Mouse (Mus musculus): Measurements from ENCODE around the gene Thy1. TPM values are rescaled to one million over a fixed set of nuclear protein-coding genes. Genes with fewer than 3 reads are reported as not detected.

The Thy1 gene
- polyA plus RNA-seq, 1 experiment from 2014 or later = 0.38 TPM

DNA sequence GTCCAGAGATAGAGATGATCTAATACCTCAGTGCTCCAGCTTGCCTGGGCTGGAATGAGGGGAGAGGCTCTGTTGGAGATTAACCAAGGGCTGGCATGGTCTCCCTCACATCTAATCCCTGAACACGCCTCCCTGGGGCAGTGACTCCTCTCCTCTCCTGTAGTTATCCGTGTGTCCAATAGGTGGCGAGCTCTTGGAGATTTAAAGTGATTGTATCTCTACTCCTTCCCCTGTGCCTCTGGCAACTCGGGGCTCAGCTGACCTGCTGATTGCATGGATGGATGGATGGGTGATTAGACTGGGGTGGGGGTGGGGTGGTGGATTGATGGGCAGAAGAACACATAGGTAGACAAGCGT is 33.6 kb downstream of the Thy1 start:
- Histone ChIP-seq H3K27me3 (ENCODE audit: control insufficient read depth, insufficient read depth, low read depth, low read length) (no peaks in the 10 kb centered on the region), H3K9me3 (replicated peaks; ENCODE audit: control insufficient read depth, low read length) (no peaks in the 10 kb centered on the region), H3K27ac (ENCODE audit: low read length) (no peak overlapping the region), H3K4me1 (ENCODE audit: control insufficient read depth, low read depth, low read length) (no peaks in the 10 kb centered on the region; the same call in 1 of the 2 replicates), H3K9ac (ENCODE audit: low read depth, low read length) (no peak overlapping the region), H3K4me2 (ENCODE audit: low read depth, low read length) (no peak overlapping the region), H3K4me3 (ENCODE audit: low read depth, low read length) (no peak overlapping the region), H3K36me3 (ENCODE audit: control insufficient read depth, insufficient read depth) (no peaks in the 10 kb centered on the region)
- ATAC-seq (ENCODE audit: low read depth) = no peak
- WGBS (ENCODE audit: insufficient replicate concordance) = 15% methylated on average over 5 of the region's 5 CpGs

- Histone ChIP-seq H3K4me1 (ENCODE audit: control insufficient read depth, low read depth, low read length) (no peaks in the 10 kb centered on the region; the same call in 1 of the 2 replicates), H3K36me3 (ENCODE audit: control insufficient read depth, insufficient read depth) (no peaks in the 10 kb centered on the region), H3K9ac (ENCODE audit: low read depth, low read length) (no peak overlapping the region), H3K4me3 (ENCODE audit: low read depth, low read length) (no peak overlapping the region), H3K4me2 (ENCODE audit: low read depth, low read length) (no peak overlapping the region), H3K27me3 (ENCODE audit: control insufficient read depth, insufficient read depth, low read depth, low read length) (no peaks in the 10 kb centered on the region), H3K9me3 (replicated peaks; ENCODE audit: control insufficient read depth, low read length) (no peaks in the 10 kb centered on the region), H3K27ac (ENCODE audit: low read length) (no peak overlapping the region)
- 66% methylated on average over 11 of the region's 11 CpGs for WGBS (ENCODE audit: insufficient replicate concordance)
- no peak for ATAC-seq (ENCODE audit: low read depth)
Observed at GRCm38 (mm10) chr9:44077266-44077910, 34.2 kb downstream of the Thy1 start.

GRCm38 (mm10) chr9:44078136-44078797 is 35.1 kb downstream of the Thy1 start:
- Histone ChIP-seq H3K27ac (ENCODE audit: low read length) (no peak overlapping the region), H3K9me3 (replicated peaks; ENCODE audit: control insufficient read depth, low read length) (no peaks in the 10 kb centered on the region), H3K27me3 (ENCODE audit: control insufficient read depth, insufficient read depth, low read depth, low read length) (peaks cover 3% of the 10 kb centered on the region), H3K9ac (ENCODE audit: low read depth, low read length) (no peak overlapping the region), H3K4me1 (ENCODE audit: control insufficient read depth, low read depth, low read length) (no peaks in the 10 kb centered on the region; the same call in 1 of the 2 replicates), H3K4me2 (ENCODE audit: low read depth, low read length) (no peak overlapping the region), H3K4me3 (ENCODE audit: low read depth, low read length) (no peak overlapping the region), H3K36me3 (ENCODE audit: control insufficient read depth, insufficient read depth) (no peaks in the 10 kb centered on the region)
- ATAC-seq (ENCODE audit: low read depth) = no peak
- 58% methylated on average over 10 of the region's 10 CpGs for WGBS (ENCODE audit: insufficient replicate concordance)

- Histone ChIP-seq H3K9me3 (replicated peaks; ENCODE audit: control insufficient read depth, low read length) (no peaks in the 10 kb centered on the region), H3K36me3 (ENCODE audit: control insufficient read depth, insufficient read depth) (no peaks in the 10 kb centered on the region), H3K4me1 (ENCODE audit: control insufficient read depth, low read depth, low read length) (peaks cover 7% of the 10 kb centered on the region), H3K4me2 (ENCODE audit: low read depth, low read length) (no peak overlapping the region), H3K27me3 (ENCODE audit: control insufficient read depth, insufficient read depth, low read depth, low read length) (peaks cover 11% of the 10 kb centered on the region), H3K9ac (ENCODE audit: low read depth, low read length) (no peak overlapping the region), H3K27ac (ENCODE audit: low read length) (no peak overlapping the region), H3K4me3 (ENCODE audit: low read depth, low read length) (no peak overlapping the region)
- 0 out of 2 replicates have a peak, but pooled peaks have one; percentile 11 for ATAC-seq (ENCODE audit: low read depth)
- WGBS (ENCODE audit: insufficient replicate concordance) = 30% methylated on average over 16 of the region's 16 CpGs
Observed at GRCm38 (mm10) chr9:44078955-44079756, 36.0 kb downstream of the Thy1 start.

- Histone ChIP-seq H3K9ac (ENCODE audit: low read depth, low read length) (no peak overlapping the region), H3K4me2 (ENCODE audit: low read depth, low read length) (no peak overlapping the region), H3K27me3 (ENCODE audit: control insufficient read depth, insufficient read depth, low read depth, low read length) (peaks cover 15% of the 10 kb centered on the region), H3K36me3 (ENCODE audit: control insufficient read depth, insufficient read depth) (no peaks in the 10 kb centered on the region), H3K9me3 (replicated peaks; ENCODE audit: control insufficient read depth, low read length) (no peaks in the 10 kb centered on the region), H3K4me1 (ENCODE audit: control insufficient read depth, low read depth, low read length) (peaks cover 17% of the 10 kb centered on the region), H3K4me3 (ENCODE audit: low read depth, low read length) (no peak overlapping the region), H3K27ac (ENCODE audit: low read length) (no peak overlapping the region)
- 42% methylated on average over 10 of the region's 10 CpGs for WGBS (ENCODE audit: insufficient replicate concordance)
- ATAC-seq (ENCODE audit: low read depth) = no peak
Observed at GRCm38 (mm10) chr9:44079997-44080780, 37.0 kb downstream of the Thy1 start.

GRCm38 (mm10) chr9:44080953-44081352 is 37.8 kb downstream of the Thy1 start:
- WGBS (ENCODE audit: insufficient replicate concordance) = 61% methylated on average over 5 of the region's 5 CpGs
- ATAC-seq (ENCODE audit: low read depth) = no peak
- H3K27me3 ChIP-seq (ENCODE audit: control insufficient read depth, insufficient read depth, low read depth, low read length) = peaks cover 21% of the 10 kb centered on the region
- H3K9ac ChIP-seq (ENCODE audit: low read depth, low read length) = no peak overlapping the region
- H3K4me3 ChIP-seq (ENCODE audit: low read depth, low read length) = no peak overlapping the region
- H3K27ac ChIP-seq (ENCODE audit: low read length) = no peak overlapping the region
- H3K4me1 ChIP-seq (ENCODE audit: control insufficient read depth, low read depth, low read length) = peaks cover 22% of the 10 kb centered on the region
- H3K4me2 ChIP-seq (ENCODE audit: low read depth, low read length) = no peak overlapping the region
- no peaks in the 10 kb centered on the region for H3K36me3 ChIP-seq (ENCODE audit: control insufficient read depth, insufficient read depth)
- H3K9me3 ChIP-seq (replicated peaks; ENCODE audit: control insufficient read depth, low read length) = no peaks in the 10 kb centered on the region

GRCm38 (mm10) chr9:44081581-44081980 is 38.4 kb downstream of the Thy1 start:
- Histone ChIP-seq H3K9me3 (replicated peaks; ENCODE audit: control insufficient read depth, low read length) (no peaks in the 10 kb centered on the region), H3K36me3 (ENCODE audit: control insufficient read depth, insufficient read depth) (no peaks in the 10 kb centered on the region), H3K4me2 (ENCODE audit: low read depth, low read length) (no peak overlapping the region), H3K27ac (ENCODE audit: low read length) (no peak overlapping the region), H3K9ac (ENCODE audit: low read depth, low read length) (no peak overlapping the region), H3K27me3 (ENCODE audit: control insufficient read depth, insufficient read depth, low read depth, low read length) (peaks cover 23% of the 10 kb centered on the region), H3K4me3 (ENCODE audit: low read depth, low read length) (no peak overlapping the region), H3K4me1 (ENCODE audit: control insufficient read depth, low read depth, low read length) (peaks cover 22% of the 10 kb centered on the region)
- no peak for ATAC-seq (ENCODE audit: low read depth)
- WGBS (ENCODE audit: insufficient replicate concordance) = 44% methylated on average over 5 of the region's 5 CpGs

- H3K4me3 ChIP-seq (ENCODE audit: low read depth, low read length) = no peak overlapping the region
- no peak overlapping the region for H3K9ac ChIP-seq (ENCODE audit: low read depth, low read length)
- 70% methylated on average over 5 of the region's 5 CpGs for WGBS (ENCODE audit: insufficient replicate concordance)
- H3K27ac ChIP-seq (ENCODE audit: low read length) = no peak overlapping the region
- peaks cover 22% of the 10 kb centered on the region for H3K4me1 ChIP-seq (ENCODE audit: control insufficient read depth, low read depth, low read length)
- no peak overlapping the region for H3K4me2 ChIP-seq (ENCODE audit: low read depth, low read length)
- no peaks in the 10 kb centered on the region for H3K9me3 ChIP-seq (replicated peaks; ENCODE audit: control insufficient read depth, low read length)
- H3K27me3 ChIP-seq (ENCODE audit: control insufficient read depth, insufficient read depth, low read depth, low read length) = peaks cover 23% of the 10 kb centered on the region
- no peak for ATAC-seq (ENCODE audit: low read depth)
- no peaks in the 10 kb centered on the region for H3K36me3 ChIP-seq (ENCODE audit: control insufficient read depth, insufficient read depth)
Observed at GRCm38 (mm10) chr9:44082266-44082665, 39.1 kb downstream of the Thy1 start.
